Mouse (Mus musculus) lung, postnatal 0 days (tissue): ENCODE measurements at regions not wholly inside any gene's neighbourhood (a gene's known extent, or its start where the extent isn't known, plus 50 kb on each side); places are given as distances from the start of the nearest gene placed in this dataset.
"Not testable (repeated sequence)": the region's sequence is repeated elsewhere in the genome, so short reads cannot be mapped to it uniquely, and the experiment has no call there.

Experiments
- ATAC-seq: fragments of 200-750 bp; cut with Nextera tagmentation; 2 replicates; pipeline ENCODE4 v1.8.0; 2017; ENCODE audit warnings: moderate library complexity
- DNase-seq: peaks from one replicate; pipeline ENCODE4 v3.0.0-alpha.2; 2016; ENCODE audit warnings: low spot score
- H3K27ac ChIP-seq: fragments of 300-500 bp; sonication (generic); 2 replicates; pipeline ENCODE4 v1.5.1; 2014; ENCODE audit warnings: antibody characterized with exemption, mild to moderate bottlenecking, low read length, mixed read lengths
- H3K27me3 ChIP-seq: fragments of 300-500 bp; sonication (generic); replicated peaks from 2 replicates; pipeline ENCODE4 v1.6.1; 2014; ENCODE audit warnings: low read length, mixed read lengths; ENCODE audit not compliant: insufficient read depth
- H3K36me3 ChIP-seq: fragments of 300-500 bp; sonication (generic); 2 replicates; pipeline ENCODE4 v1.6.1; 2014; ENCODE audit warnings: low read length, mixed read lengths; ENCODE audit not compliant: insufficient read depth
- H3K4me1 ChIP-seq: fragments of 300-500 bp; sonication (generic); 2 replicates; pipeline ENCODE4 v1.6.1; 2014; ENCODE audit warnings: antibody characterized with exemption, low read depth, low read length, mixed read lengths; ENCODE audit not compliant: insufficient read depth
- H3K4me2 ChIP-seq: fragments of 300-500 bp; sonication (generic); replicated peaks from 2 replicates; pipeline ENCODE4 v1.6.1; 2014; ENCODE audit warnings: low read depth, mild to moderate bottlenecking, low read length, moderate library complexity, mixed read lengths
- H3K4me3 ChIP-seq: fragments of 300-500 bp; sonication (generic); 2 replicates; pipeline ENCODE4 v1.5.1; 2014; ENCODE audit warnings: low read depth, low read length
- H3K9ac ChIP-seq: fragments of 300-500 bp; sonication (generic); replicated peaks from 2 replicates; pipeline ENCODE4 v1.6.1; 2014; ENCODE audit warnings: low read depth, mild to moderate bottlenecking
- H3K9me3 ChIP-seq: fragments of 300-500 bp; sonication (generic); 2 replicates; pipeline ENCODE4 v1.6.1; 2016; ENCODE audit warnings: low read length, mixed read lengths
- CTCF ChIP-seq: IDR thresholded peaks from 2 replicates; pipeline ENCODE4 v1.5.1; 2016; ENCODE audit warnings: antibody characterized with exemption, mild to moderate bottlenecking
- EP300 ChIP-seq: IDR thresholded peaks from 2 replicates; pipeline ENCODE4 v1.6.1; 2016; ENCODE audit warnings: antibody characterized with exemption, mild to moderate bottlenecking, control low read depth
- WGBS: fragments of 180-500 bp; shearing (Covaris S2); extraction: QIAGEN DNeasy Blood & Tissue Kit; methylation state at CpG from one replicate; pipeline ENCODE4 v1.1.7; 2014; 5-methylcytosine and 5-hydroxymethylcytosine counted together

GRCm38 (mm10) chr10:110840864-110841263 is 78.7 kb upstream of the Csrp2 start:
- TF ChIP-seq EP300, result no peak
- TF ChIP-seq CTCF, result no peak; the same call in 1 of the 2 replicates
- WGBS, result 25% methylated on average over 3 of the region's 3 CpGs

GRCm38 (mm10) chr10:110841670-110842069 is 77.9 kb upstream of the Csrp2 start:
- Histone ChIP-seq H3K36me3 (no peaks in the 10 kb centered on the region), H3K9ac (no peak overlapping the region), H3K4me3 (no peak overlapping the region), H3K9me3 (no peaks in the 10 kb centered on the region), H3K4me1 (no peaks in the 10 kb centered on the region), H3K4me2 (no peak overlapping the region), H3K27me3 (no peaks in the 10 kb centered on the region), H3K27ac (no peak overlapping the region)
- WGBS, result 69% methylated on average over 3 of the region's 3 CpGs
- no peak for DNase-seq
- no peak for ATAC-seq
- TF ChIP-seq CTCF, result no peak
- TF ChIP-seq EP300, result no peak

More at GRCm38 (mm10) chr10:110840864-110841263, 78.7 kb upstream of the Csrp2 start:
- Histone ChIP-seq H3K9me3 (no peaks in the 10 kb centered on the region), H3K9ac (no peak overlapping the region), H3K4me3 (no peak overlapping the region), H3K4me1 (no peaks in the 10 kb centered on the region), H3K36me3 (no peaks in the 10 kb centered on the region), H3K4me2 (no peak overlapping the region), H3K27me3 (no peaks in the 10 kb centered on the region), H3K27ac (no peak overlapping the region)
- DNase-seq (no peak), ATAC-seq (no peak)

DNA sequence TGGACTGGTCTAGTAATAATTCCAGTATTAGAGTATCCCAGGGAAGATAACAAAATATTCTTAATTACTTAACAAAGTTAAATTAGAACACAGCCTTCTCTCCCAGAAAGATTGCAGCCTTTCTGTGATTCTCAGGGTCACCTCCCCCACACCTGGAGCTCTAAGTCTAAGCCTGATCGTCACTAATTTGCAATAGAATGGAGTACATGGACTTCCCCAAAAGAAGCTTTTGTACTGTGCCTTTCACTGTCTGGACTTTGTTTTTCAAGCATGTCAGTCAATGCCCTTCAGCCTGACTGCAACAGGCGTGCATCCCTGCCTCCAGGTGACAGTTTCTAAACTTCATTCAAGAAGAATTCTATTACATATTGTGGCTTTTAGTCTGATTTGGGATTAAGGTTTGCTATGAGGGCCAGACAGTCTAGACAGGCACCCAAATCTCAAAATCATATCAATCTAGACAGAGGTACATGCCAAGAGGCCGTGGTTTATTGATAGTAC is 64.9 kb upstream of the Csrp2 start:
- H3K27me3 ChIP-seq, ATAC-seq, H3K27ac ChIP-seq, H3K4me3 ChIP-seq, H3K4me2 ChIP-seq, H3K36me3 ChIP-seq, H3K9ac ChIP-seq, H3K9me3 ChIP-seq, DNase-seq, H3K4me1 ChIP-seq: not testable (repeated sequence)
- 81% methylated on average over 3 of the region's 3 CpGs for WGBS

- not testable (repeated sequence) for H3K4me1 ChIP-seq, H3K27ac ChIP-seq, ATAC-seq, H3K4me2 ChIP-seq, DNase-seq, H3K36me3 ChIP-seq, H3K4me3 ChIP-seq, H3K9me3 ChIP-seq, H3K27me3 ChIP-seq, H3K9ac ChIP-seq
- peak; percentile 33 for TF ChIP-seq CTCF
- WGBS, result 36% methylated on average over 4 of the region's 4 CpGs
These were observed 63.8 kb upstream of the Csrp2 start for GRCm38 (mm10) chr10:110855645-110856383.

GRCm38 (mm10) chr10:110857320-110858097 is 62.1 kb upstream of the Csrp2 start:
- DNase-seq, result no peak
- no peak for ATAC-seq
- Histone ChIP-seq H3K36me3 (no peaks in the 10 kb centered on the region), H3K9me3 (no peaks in the 10 kb centered on the region), H3K27me3 (no peaks in the 10 kb centered on the region), H3K4me1 (no peaks in the 10 kb centered on the region), H3K27ac (no peak overlapping the region), H3K4me3 (no peak overlapping the region), H3K9ac (no peak overlapping the region), H3K4me2 (no peak overlapping the region)
- TF ChIP-seq EP300, result no peak
- no peak for TF ChIP-seq CTCF
- WGBS, result 70% methylated on average over 3 of the region's 3 CpGs

GRCm38 (mm10) chr10:110858098-110858360 is 61.6 kb upstream of the Csrp2 start:
- WGBS, result 70% methylated on average over 5 of the region's 5 CpGs

More at GRCm38 (mm10) chr10:110858098-110858360, 61.6 kb upstream of the Csrp2 start:
- TF ChIP-seq EP300 (no peak), CTCF (no peak)
- H3K36me3 ChIP-seq, result no peaks in the 10 kb centered on the region
- no peak overlapping the region for H3K9ac ChIP-seq
- DNase-seq (no peak), ATAC-seq (no peak)
- no peaks in the 10 kb centered on the region for H3K9me3 ChIP-seq
- no peak overlapping the region for H3K4me2 ChIP-seq
- H3K4me3 ChIP-seq, result no peak overlapping the region
- no peak overlapping the region for H3K27ac ChIP-seq
- no peaks in the 10 kb centered on the region for H3K27me3 ChIP-seq
- no peaks in the 10 kb centered on the region for H3K4me1 ChIP-seq
